Mouse (Mus musculus) gastrocnemius, postnatal 36 days (tissue): ENCODE measurements at regions not wholly inside any gene's neighbourhood (a gene's known extent, or its start where the extent isn't known, plus 50 kb on each side); places are given as distances from the start of the nearest gene placed in this dataset.
"Not testable (repeated sequence)": the region's sequence is repeated elsewhere in the genome, so short reads cannot be mapped to it uniquely, and the experiment has no call there.

Experiments used
- DNase-seq, 2 experiments: peaks; one replicate each; pipeline ENCODE4 v3.0.0; 2022
- intact Hi-C: fragments of 180-260 bp; cut with DNase I; formaldehyde crosslinking; loops from one replicate; pipeline ENCODE4 v1.15.1; 2025

GRCm38 (mm10) chr16:65312947-65313346 lies 207.3 kb upstream of the Htr1f start:
- DNase-seq: no peak
- intact Hi-C loops: no loop called here

- intact Hi-C loops: no loop called here
- no peak for DNase-seq
Observed at GRCm38 (mm10) chr16:65315052-65315451, 205.3 kb upstream of the Pou1f1 start.

GRCm38 (mm10) chr16:65332412-65332811 lies 187.9 kb upstream of the Pou1f1 start:
- DNase-seq: no peak
- intact Hi-C loops: no loop called here

- intact Hi-C loops: no loop called here
- DNase-seq: no peak
Observed at GRCm38 (mm10) chr16:65339225-65339624, 181.1 kb upstream of the Pou1f1 start.

DNA sequence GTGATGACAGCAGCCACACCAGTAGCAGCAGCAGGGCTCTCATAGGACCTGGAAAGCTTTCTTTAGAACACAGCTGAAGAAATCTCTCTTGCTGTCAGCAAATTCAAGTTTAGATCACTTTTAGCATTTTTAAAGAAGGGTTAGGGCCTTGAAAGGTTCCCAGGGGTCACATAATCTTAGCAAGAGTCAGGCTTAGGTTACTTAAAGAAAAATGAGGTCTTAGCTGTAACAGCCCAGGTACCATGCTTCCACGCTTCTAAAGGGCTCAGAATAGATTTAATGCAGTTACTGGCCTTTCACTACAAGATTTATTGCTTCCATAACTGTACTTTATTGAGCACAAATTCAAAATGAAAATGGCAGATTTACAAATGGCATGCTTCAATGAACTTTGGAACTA lies 160.4 kb upstream of the Pou1f1 start:
- no peak for DNase-seq
- intact Hi-C loops: no loop called here

DNA sequence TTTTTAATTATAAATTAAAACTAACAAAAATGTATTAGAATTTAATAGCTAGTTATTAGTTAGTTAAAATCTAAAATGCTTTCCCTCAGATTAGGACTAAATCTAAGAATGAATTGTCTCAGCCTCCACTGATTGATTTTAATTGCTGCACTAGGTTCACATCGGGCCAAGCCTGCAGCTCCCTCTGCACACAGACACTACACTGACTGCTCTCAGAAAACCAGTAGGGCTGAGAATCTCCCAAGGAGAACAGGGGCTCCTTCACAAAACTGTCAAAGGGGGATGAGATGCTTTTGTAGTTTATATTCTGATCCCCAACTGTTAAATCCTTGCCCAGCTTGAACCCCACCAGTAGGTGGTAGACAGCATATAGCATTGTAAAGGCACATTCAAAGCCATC lies 151.0 kb upstream of the Pou1f1 start:
- no peak for DNase-seq
- intact Hi-C loops: no loop called here

DNA sequence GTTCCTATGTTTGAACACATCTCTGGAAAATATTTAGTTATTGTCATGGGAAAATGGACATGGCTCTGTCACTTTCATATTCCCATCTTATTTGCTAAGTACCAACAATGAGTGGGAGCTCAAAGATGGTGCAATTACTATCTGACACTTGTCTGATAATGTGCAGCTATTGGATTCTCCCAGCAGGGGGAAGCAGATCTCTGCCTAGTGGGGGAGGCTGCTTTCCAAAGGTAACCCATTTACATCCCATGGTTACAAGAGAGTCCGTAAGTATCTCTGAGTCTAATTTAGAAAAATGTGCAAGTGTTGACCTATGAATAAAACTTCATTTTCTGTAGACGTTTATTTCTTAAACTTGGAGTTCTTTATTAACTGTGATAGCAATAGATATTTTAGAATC lies 149.4 kb upstream of the Pou1f1 start:
- intact Hi-C loops: no loop called here
- no peak for DNase-seq

DNA sequence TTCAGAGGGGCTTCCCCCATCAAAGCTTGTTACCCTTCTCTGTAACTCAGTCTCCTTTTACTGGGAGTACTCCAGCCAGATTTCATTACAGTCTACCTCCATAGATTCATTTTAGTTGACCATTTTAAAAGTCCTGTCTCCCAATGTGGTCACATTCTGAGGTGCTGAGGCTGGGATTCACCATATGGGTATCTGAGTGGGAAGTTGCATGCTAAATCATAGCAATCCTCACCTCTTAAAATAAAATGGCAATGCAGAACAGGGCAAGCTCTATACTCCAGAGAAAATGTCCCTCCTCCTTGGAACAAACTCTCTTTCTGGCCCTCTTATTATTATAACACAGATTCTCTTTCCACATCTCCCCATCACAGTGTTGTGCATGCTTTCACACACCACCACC lies 143.8 kb upstream of the Pou1f1 start:
- DNase-seq: no peak
- intact Hi-C loops: no loop called here

DNA sequence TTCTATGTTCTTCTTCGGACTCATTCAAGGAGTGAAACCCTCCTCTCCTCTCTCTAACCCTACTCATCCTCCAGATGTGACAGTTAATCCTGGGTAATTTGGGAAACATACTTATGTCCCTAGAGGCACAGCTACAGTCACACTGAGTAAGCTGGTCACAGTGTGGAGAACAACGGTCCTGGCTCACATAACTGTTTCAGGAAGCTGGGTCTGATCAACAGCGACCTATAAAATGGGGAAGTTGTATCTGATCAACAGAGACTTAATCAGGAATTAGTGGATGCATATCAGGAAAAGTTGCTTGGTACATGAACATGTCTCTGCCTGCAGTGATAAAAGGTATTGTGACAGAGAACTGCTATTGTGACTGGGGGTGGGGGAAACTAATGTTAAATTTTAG lies 142.0 kb upstream of the Pou1f1 start:
- intact Hi-C loops: no loop called here
- DNase-seq: no peak

DNA sequence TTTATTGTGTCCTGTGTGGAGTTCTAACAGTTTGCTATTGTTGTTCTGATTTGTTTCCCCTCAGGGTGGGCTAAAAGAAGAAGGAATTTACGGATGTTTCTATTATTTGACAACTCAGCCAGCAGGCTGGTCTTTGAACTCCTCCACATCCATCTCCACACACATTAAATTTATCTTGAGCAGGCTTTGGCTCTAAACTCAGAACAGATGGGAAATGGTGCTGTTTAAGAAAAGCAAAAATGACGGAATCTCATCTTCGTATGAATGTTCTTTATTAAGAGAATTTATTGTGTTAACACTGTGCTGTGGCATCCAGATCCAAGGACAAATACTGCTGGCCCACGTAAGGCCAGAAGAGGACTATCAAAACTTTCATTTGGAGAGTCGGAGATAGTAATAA lies 140.4 kb upstream of the Pou1f1 start:
- intact Hi-C loops: no loop called here
- no peak for DNase-seq

GRCm38 (mm10) chr16:65403926-65404648 lies 116.2 kb upstream of the Pou1f1 start:
- DNase-seq: no peak
- intact Hi-C loops: no loop called here

- intact Hi-C loops: no loop called here
- no peak for DNase-seq
Observed at GRCm38 (mm10) chr16:65404816-65405215, 115.5 kb upstream of the Pou1f1 start.

GRCm38 (mm10) chr16:65405824-65406556 lies 114.3 kb upstream of the Pou1f1 start:
- DNase-seq: no peak
- intact Hi-C loops: no loop called here

- DNase-seq, intact Hi-C loops: not testable (repeated sequence)
Observed at GRCm38 (mm10) chr16:65432046-65432445, 88.3 kb upstream of the Pou1f1 start.

GRCm38 (mm10) chr16:65436076-65436475 lies 84.2 kb upstream of the Pou1f1 start:
- intact Hi-C loops: no loop called here

DNA sequence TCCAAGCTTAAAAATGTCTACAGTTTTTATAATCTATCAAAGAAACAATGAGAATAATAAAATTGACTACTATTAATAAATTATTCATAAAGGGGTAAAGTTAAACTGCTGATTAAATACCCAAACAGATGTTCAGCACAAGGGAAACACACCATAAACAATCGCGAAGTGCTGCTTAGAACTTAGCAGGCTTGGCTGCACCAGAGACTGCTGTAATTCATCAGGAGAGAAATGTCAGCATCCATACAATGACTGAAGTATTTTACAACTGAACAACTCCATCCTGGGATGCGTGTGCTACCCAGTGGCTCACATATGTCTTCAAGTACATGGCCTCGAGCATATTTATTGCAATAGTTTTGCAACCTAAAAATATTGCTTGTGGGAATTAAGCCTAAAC lies 78.4 kb upstream of the Pou1f1 start:
- DNase-seq: no peak
- intact Hi-C loops: no loop called here

More at GRCm38 (mm10) chr16:65436076-65436475, 84.2 kb upstream of the Pou1f1 start:
- no peak for DNase-seq

DNA sequence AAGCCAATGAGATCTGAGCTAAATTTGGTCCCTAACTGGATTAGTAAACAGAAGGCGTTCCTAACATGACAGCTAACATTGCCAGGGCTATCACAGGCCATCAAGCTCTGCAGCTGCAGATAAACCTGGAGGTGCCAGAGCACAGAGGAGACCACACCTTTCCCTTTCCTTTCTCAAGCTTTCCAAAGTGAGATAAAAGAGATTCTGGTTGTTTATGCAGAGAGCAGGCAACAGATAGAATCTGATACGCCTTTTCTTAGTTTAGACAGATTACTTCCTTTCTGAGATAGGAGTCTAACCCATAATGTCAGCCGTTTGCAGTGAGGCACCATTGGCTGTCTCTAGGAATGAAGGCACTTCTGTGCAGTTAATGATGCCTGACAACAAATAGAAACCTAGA lies 71.5 kb upstream of the Pou1f1 start:
- intact Hi-C loops: no loop called here
- DNase-seq: no peak

GRCm38 (mm10) chr16:65450706-65451105 lies 69.6 kb upstream of the Pou1f1 start:
- DNase-seq: no peak
- intact Hi-C loops: no loop called here

GRCm38 (mm10) chr16:65451885-65452284 lies 68.4 kb upstream of the Pou1f1 start:
- intact Hi-C loops: no loop called here
- DNase-seq: no peak

- DNase-seq, intact Hi-C loops: not testable (repeated sequence)
Observed at GRCm38 (mm10) chr16:65456948-65457347, 63.4 kb upstream of the Pou1f1 start.

DNA sequence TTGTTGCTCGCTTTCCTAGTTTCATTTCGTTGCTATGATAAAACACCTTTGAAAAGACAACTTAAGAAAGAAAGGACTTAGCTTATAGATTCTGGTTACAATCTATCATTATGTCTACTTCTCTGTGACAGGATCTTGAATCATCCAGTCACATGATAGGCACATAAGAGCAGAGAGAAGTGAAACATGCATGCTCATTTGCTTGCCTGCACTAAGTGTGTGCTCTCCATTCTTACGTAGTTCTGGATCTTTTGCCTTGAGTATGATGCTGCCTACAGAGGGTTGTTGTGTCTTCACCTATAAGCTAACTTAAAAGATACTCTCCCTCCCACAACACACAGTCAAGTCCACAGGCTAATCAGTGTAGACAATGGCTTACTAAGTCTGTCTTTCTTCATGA lies 62.1 kb upstream of the Pou1f1 start:
- intact Hi-C loops: no loop called here
- no peak for DNase-seq

GRCm38 (mm10) chr16:65469681-65470080 lies 50.6 kb upstream of the Pou1f1 start:
- intact Hi-C loops: loop anchor here (10.0 kb wide), 2 partner anchors 555 to 715 kb away; no protein-coding TSS in a partner anchor
- no peak for DNase-seq
